Mouse (Mus musculus) CH12.LX (cell line): ENCODE data around the gene Scn3b. TPM values are rescaled to one million over a fixed set of nuclear protein-coding genes. Genes with fewer than 3 reads are reported as not detected.

ENCODE experiments used
- DNase-seq: peaks from one replicate; pipeline ENCODE4 v3.0.0-alpha.2; 2013; ENCODE audit errors: extremely low read depth
- H3K27ac ChIP-seq: 2 replicates; pipeline ENCODE4 v1.5.1; 2012; ENCODE audit warnings: low read depth, mild to moderate bottlenecking, control low read depth, moderate library complexity; ENCODE audit not compliant: insufficient read depth
- H3K27me3 ChIP-seq: replicated peaks from 2 replicates; pipeline ENCODE3; 2012; ENCODE audit warnings: inconsistent platforms
- H3K36me3 ChIP-seq, 2 experiments: replicated peaks in 1 of 2; 2 replicates each; pipeline versions ENCODE3 to v1.6.1; 2012; ENCODE audit warnings: inconsistent platforms in 1 of 2, low read length in 1 of 2, mild to moderate bottlenecking in 1 of 2, mixed read lengths in 1 of 2, moderate library complexity in 1 of 2; ENCODE audit not compliant: control insufficient read depth in 1 of 2, insufficient read depth in 1 of 2
- H3K4me1 ChIP-seq, 2 experiments: 2 replicates each; pipeline ENCODE4 v1.6.1; 2012; ENCODE audit warnings: inconsistent platforms in 1 of 2, moderate library complexity in 1 of 2; ENCODE audit not compliant: insufficient read depth in 2 of 2, control insufficient read depth in 1 of 2
- H3K4me2 ChIP-seq: 2 replicates; pipeline ENCODE4 v1.6.1; 2012; ENCODE audit warnings: low read depth, mild to moderate bottlenecking, control low read depth; ENCODE audit not compliant: poor library complexity, insufficient read depth, severe bottlenecking
- H3K4me3 ChIP-seq, 3 experiments: fragments of 150-350 bp in 1 of 3; sonication (generic) in 1 of 3; replicated peaks in 1 of 3; 2 replicates each; pipeline versions ENCODE3 to v1.5.1; 2011 to 2012; ENCODE audit warnings: low read depth in 2 of 3, low read length in 2 of 3, mild to moderate bottlenecking in 2 of 3, moderate library complexity in 2 of 3, control low read depth in 1 of 3, improper control_type of control experiment in 1 of 3, inconsistent platforms in 1 of 3, mixed read lengths in 1 of 3; ENCODE audit not compliant: poor library complexity in 1 of 3
- H3K79me2 ChIP-seq: replicated peaks from 2 replicates; pipeline ENCODE4 v1.6.1; 2012; ENCODE audit warnings: mild to moderate bottlenecking, moderate library complexity; ENCODE audit not compliant: control insufficient read depth, poor library complexity, insufficient read depth, severe bottlenecking; ENCODE audit errors: extremely low read depth
- H3K9ac ChIP-seq: 2 replicates; pipeline ENCODE4 v1.6.1; 2012; ENCODE audit warnings: low read depth, mild to moderate bottlenecking, control low read depth, moderate library complexity; ENCODE audit not compliant: insufficient read depth
- H3K9me3 ChIP-seq: replicated peaks from 2 replicates; pipeline ENCODE3; 2012; ENCODE audit warnings: low read length, inconsistent platforms, mixed read lengths
- CHD1 ChIP-seq: IDR thresholded peaks from 2 replicates; pipeline ENCODE4 v1.6.1; 2012; ENCODE audit warnings: low read depth, low read length, improper control_type of control experiment, inconsistent platforms
- CTCF ChIP-seq, 2 experiments: IDR thresholded peaks in 1 of 2; conservative IDR thresholded peaks in 1 of 2; 2 replicates each; pipeline ENCODE4 v1.5.1; 2011 to 2012; ENCODE audit warnings: low read depth in 2 of 2, low read length in 2 of 2, improper control_type of control experiment in 1 of 2, inconsistent platforms in 1 of 2, mild to moderate bottlenecking in 1 of 2, moderate library complexity in 1 of 2
- E2F4 ChIP-seq: IDR thresholded peaks from 2 replicates; pipeline ENCODE4 v1.6.1; 2011; ENCODE audit warnings: low read depth, low read length, improper control_type of control experiment; ENCODE audit not compliant: insufficient replicate concordance
- EP300 ChIP-seq: IDR thresholded peaks from 2 replicates; pipeline ENCODE4 v1.6.1; 2011; ENCODE audit warnings: low read length, improper control_type of control experiment
- ETS1 ChIP-seq: conservative IDR thresholded peaks from 2 replicates; pipeline ENCODE4 v1.6.1; 2012; ENCODE audit warnings: low read depth, mild to moderate bottlenecking, inconsistent platforms, low read length, improper control_type of control experiment, moderate library complexity
- HCFC1 ChIP-seq: IDR thresholded peaks from 2 replicates; pipeline ENCODE4 v1.6.1; 2012; ENCODE audit warnings: low read depth, mild to moderate bottlenecking, inconsistent platforms, low read length, improper control_type of control experiment
- KAT2A ChIP-seq: IDR thresholded peaks from 2 replicates; pipeline ENCODE4 v1.6.1; 2012; ENCODE audit warnings: low read length, improper control_type of control experiment, inconsistent platforms; ENCODE audit not compliant: insufficient replicate concordance
- MXI1 ChIP-seq: IDR thresholded peaks from 2 replicates; pipeline ENCODE4 v1.6.1; 2011; ENCODE audit warnings: mild to moderate bottlenecking, low read depth, low read length, improper control_type of control experiment
- RAD21 ChIP-seq: IDR thresholded peaks from 2 replicates; pipeline ENCODE4 v1.6.1; 2011; ENCODE audit warnings: low read depth, mild to moderate bottlenecking, low read length, improper control_type of control experiment, moderate library complexity
- RCOR1 ChIP-seq: conservative IDR thresholded peaks from 2 replicates; pipeline ENCODE4 v1.6.1; 2012; ENCODE audit warnings: low read depth, mild to moderate bottlenecking, inconsistent platforms, low read length, improper control_type of control experiment
- SMC3 ChIP-seq: IDR thresholded peaks from 2 replicates; pipeline ENCODE4 v1.6.1; 2011; ENCODE audit warnings: low read depth, low read length, improper control_type of control experiment
- TBP ChIP-seq: conservative IDR thresholded peaks from 2 replicates; pipeline ENCODE4 v1.6.1; 2011; ENCODE audit warnings: low read depth, low read length, improper control_type of control experiment
- TCF12 ChIP-seq: IDR thresholded peaks from 2 replicates; pipeline ENCODE4 v1.6.1; 2014; ENCODE audit warnings: low read depth, mild to moderate bottlenecking, inconsistent platforms, low read length, improper control_type of control experiment
- UBTF ChIP-seq: IDR thresholded peaks from 2 replicates; pipeline ENCODE4 v1.6.1; 2012; ENCODE audit warnings: low read depth, mild to moderate bottlenecking, inconsistent platforms, low read length, improper control_type of control experiment, moderate library complexity
- USF2 ChIP-seq: conservative IDR thresholded peaks from 2 replicates; pipeline ENCODE4 v1.6.1; 2011; ENCODE audit warnings: low read depth, low read length, improper control_type of control experiment
- ZC3H11A ChIP-seq: IDR thresholded peaks from 2 replicates; pipeline ENCODE4 v1.6.1; 2012; ENCODE audit warnings: low read depth, mild to moderate bottlenecking, inconsistent platforms, low read length, improper control_type of control experiment
- ZKSCAN1 ChIP-seq: IDR thresholded peaks from 2 replicates; pipeline ENCODE4 v1.6.1; 2012; ENCODE audit warnings: low read depth, inconsistent platforms, low read length, improper control_type of control experiment, borderline replicate concordance
- dilution Hi-C: fragments of 300-500 bp; cut with MboI; formaldehyde crosslinking; loops from 2 replicates; pipeline ENCODE4 v1.14.3; 2020; ENCODE audit warnings: low sequenced_read_pairs; ENCODE audit not compliant: extremely low pct_unique_long_range_greater_than_20kb, extremely low pct_ligation_motif_present
- in situ Hi-C: fragments of 300-500 bp; cut with MboI; formaldehyde crosslinking; loops from 3 replicates; pipeline ENCODE4 v1.14.3; 2019; ENCODE audit warnings: low sequenced_read_pairs, low pct_ligation_motif_present, low pct_unique_long_range_greater_than_20kb, mixed read lengths
- polyA plus RNA-seq: library from polyadenylated mRNA; unstranded; fragments of >175 nt; gene quantifications from 2 replicates; pipeline ENCODE4 v1.2.1, GENCODE M21; 2012; ENCODE audit warnings: low read depth; ENCODE audit not compliant: insufficient read length
- total RNA-seq, 2 experiments: library from RNA; depleted of rRNA; stranded (reverse); fragments of 300-350 nt in 1 of 2; fragments of >200 nt in 1 of 2; gene quantifications; 2 replicates each; pipeline ENCODE4 v1.2.3; 2012 to 2014

Scn3b gene
- total and polyA plus RNA-seq, 3 experiments, result 0.08 to 0.34 TPM; not detected in 1

DNA sequence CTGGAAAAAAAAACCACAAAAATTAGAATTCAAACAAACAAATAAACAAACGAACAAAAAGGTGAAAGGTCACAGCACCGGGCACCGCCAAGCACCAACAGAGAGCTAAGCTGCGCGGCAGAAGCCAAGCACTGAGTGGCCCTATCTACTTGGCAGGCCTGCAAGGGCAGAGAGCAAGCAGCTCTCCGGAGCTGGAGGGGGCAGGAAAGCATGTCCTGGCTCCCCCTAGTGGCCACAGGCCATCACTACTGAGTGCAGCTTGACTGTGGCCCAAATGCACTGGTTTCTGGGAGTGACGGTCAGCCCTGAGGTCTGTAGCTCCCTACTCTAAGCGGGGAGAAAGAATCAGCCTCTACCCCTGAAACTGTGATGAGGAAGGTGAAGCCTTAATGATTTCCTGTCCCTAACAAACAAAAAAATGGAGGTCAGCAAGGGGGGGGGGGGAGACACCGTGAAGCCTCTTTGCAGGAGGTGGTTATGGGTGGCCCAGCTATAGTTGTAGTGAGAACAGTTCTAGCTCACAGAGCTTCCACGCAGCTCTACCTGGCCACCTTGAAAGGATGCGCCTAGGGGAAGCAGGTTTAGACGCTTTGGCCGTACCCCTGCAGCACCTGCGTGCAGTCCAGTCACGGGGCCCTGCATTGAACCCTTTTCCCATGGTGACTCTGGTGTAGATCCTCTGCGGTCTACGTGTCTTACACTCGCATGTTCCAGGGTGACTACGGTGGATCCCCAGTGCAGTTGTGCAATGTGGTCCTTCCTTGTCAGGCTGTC, 61.8 kb downstream of the Scn3b start:
- TF ChIP-seq TBP, result no peak
- TF ChIP-seq E2F4, result no peak
- TF ChIP-seq ZC3H11A, result peak; percentile 59; the same call in 1 of the 2 replicates
- 0 out of 2 replicates have a peak, but pooled peaks have one; percentile 24 for TF ChIP-seq TCF12
- TF ChIP-seq ETS1, result no peak
- peak; percentile 78 to 92 for TF ChIP-seq CTCF (conservative IDR thresholded peaks at IDR 0.05 in 1 of 2, IDR thresholded peaks at IDR 0.05 in 1 of 2; ENCODE audit: low read depth in 2 of 2, low read length in 2 of 2)
- TF ChIP-seq CHD1, result no peak
- TF ChIP-seq USF2, result no peak
- TF ChIP-seq SMC3, result peak; percentile 95
- peak; percentile 81 for TF ChIP-seq RAD21
- TF ChIP-seq RCOR1, result no peak
- TF ChIP-seq HCFC1, result no peak
- no peak for TF ChIP-seq ZKSCAN1
- TF ChIP-seq KAT2A, result no peak
- no peak for TF ChIP-seq UBTF
- TF ChIP-seq MXI1, result no peak
- TF ChIP-seq, all 38 proteins: peak for 5
- Histone ChIP-seq H3K4me2 (no peak overlapping the region), H3K27me3 (no peaks in the 10 kb centered on the region)

DNA sequence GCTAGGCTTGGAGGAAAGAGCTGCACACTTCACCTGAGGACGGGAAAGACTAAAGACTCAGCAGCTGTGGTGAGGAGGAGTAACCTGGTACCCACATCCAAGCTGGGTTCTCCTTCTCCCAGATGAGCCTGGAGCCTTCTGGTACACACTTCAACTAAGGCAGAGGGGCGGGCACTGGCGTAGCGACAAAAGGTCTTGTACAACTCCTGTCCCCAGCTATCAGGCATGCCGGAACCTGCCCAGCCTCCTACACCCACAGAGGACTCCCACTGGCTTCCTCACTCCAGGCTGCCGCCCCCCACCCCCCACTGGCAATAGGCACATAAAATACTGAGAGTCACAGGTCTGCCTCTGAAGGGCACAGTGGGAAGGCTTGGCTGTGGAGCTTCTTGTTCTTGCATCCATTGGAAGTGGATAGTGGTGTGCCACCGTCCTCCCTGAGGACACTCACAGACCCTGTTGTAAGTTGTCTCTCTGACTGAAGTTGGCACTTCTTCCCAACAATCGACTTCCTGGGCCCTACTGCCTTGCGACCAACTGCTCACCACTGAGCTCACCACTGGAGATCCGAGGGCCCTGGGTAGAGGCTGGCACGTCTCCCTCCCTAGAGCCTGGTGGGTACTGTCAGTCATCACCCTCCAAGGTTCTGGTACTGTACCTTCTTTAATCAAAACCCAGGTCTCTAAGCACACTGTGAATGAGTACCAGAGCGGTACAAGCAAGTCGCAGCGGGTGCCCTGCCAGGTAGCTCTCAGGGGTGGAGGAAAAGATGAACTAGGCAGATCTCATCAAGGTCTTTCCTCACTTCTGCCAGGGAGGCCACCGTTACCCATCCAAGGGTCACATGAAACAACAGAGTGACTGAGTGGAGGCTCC, 62.6 kb downstream of the Scn3b start:
- H3K4me3 ChIP-seq, result no peak overlapping the region
- H3K9ac ChIP-seq, result no peak overlapping the region
- H3K9me3 ChIP-seq, result no peaks in the 10 kb centered on the region
- H3K27me3 ChIP-seq, result no peaks in the 10 kb centered on the region
- peaks cover 10 to 41% of the 10 kb centered on the region in 2 experiments for H3K4me1 ChIP-seq
- dilution Hi-C loops (no loop called here), in situ Hi-C loops (no loop called here)
- H3K27ac ChIP-seq, result no peak overlapping the region
- H3K4me2 ChIP-seq, result no peak overlapping the region
- no peak for DNase-seq
- peaks cover 21 to 76% of the 10 kb centered on the region in 2 experiments for H3K36me3 ChIP-seq
- no peak for TF ChIP-seq USF2
- TF ChIP-seq EP300, result no peak
- TF ChIP-seq, all 38 proteins: peak for 0
- H3K79me2 ChIP-seq, result no peaks in the 10 kb centered on the region

More for the DNA sequence above, 61.8 kb downstream of the Scn3b start:
- H3K79me2 ChIP-seq, result no peaks in the 10 kb centered on the region
- no peak overlapping the region for H3K9ac ChIP-seq
- DNase-seq, result peak; percentile 76
- no peaks in the 10 kb centered on the region for H3K9me3 ChIP-seq
- H3K4me1 ChIP-seq, result peaks cover 10 to 38% of the 10 kb centered on the region in 2 experiments
- in situ Hi-C loops (no loop called here), dilution Hi-C loops (no loop called here)
- H3K27ac ChIP-seq, result no peak overlapping the region
- H3K36me3 ChIP-seq, result peaks cover 23 to 82% of the 10 kb centered on the region in 2 experiments
- no peak overlapping the region for H3K4me3 ChIP-seq
